Mouse (Mus musculus) hindbrain, embryonic 10.5 days (tissue): Measurements from ENCODE around the gene Gm49661. TPM values are rescaled to one million over a fixed set of nuclear protein-coding genes. Genes with fewer than 3 reads are reported as not detected.

Experiments
- DNase-seq: peaks from one replicate; pipeline ENCODE4 v3.0.0-alpha.2; 2017; ENCODE audit warnings: low spot score
- H3K27ac ChIP-seq: fragments of 300-500 bp; sonication (generic); 2 replicates; pipeline ENCODE4 v1.5.1; 2016; ENCODE audit warnings: mild to moderate bottlenecking, moderate library complexity
- H3K27me3 ChIP-seq: fragments of 300-500 bp; sonication (generic); 2 replicates; pipeline ENCODE4 v1.6.1; 2016; ENCODE audit warnings: mild to moderate bottlenecking; ENCODE audit not compliant: poor library complexity, insufficient read depth, severe bottlenecking
- H3K36me3 ChIP-seq: fragments of 300-500 bp; sonication (generic); 2 replicates; pipeline ENCODE4 v1.6.1; 2016; ENCODE audit warnings: mild to moderate bottlenecking, moderate library complexity
- H3K4me1 ChIP-seq: fragments of 300-500 bp; sonication (generic); replicated peaks from 2 replicates; pipeline ENCODE4 v1.6.1; 2016; ENCODE audit warnings: mild to moderate bottlenecking
- H3K4me3 ChIP-seq: fragments of 300-500 bp; sonication (generic); 2 replicates; pipeline ENCODE4 v1.5.1; 2016; ENCODE audit warnings: mild to moderate bottlenecking, moderate library complexity
- H3K9me3 ChIP-seq: fragments of 300-500 bp; sonication (generic); 2 replicates; pipeline ENCODE4 v1.6.1; 2016; ENCODE audit warnings: mild to moderate bottlenecking, moderate library complexity
- WGBS: fragments of 180-500 bp; shearing (Covaris S2); methylation state at CpG from one replicate; pipeline ENCODE4 v1.1.7; 2016; 5-methylcytosine and 5-hydroxymethylcytosine counted together
- polyA plus RNA-seq: library from polyadenylated mRNA; unstranded; fragments of >200 nt; fragmentation: Nextera tagmentation; extraction: Ambion mirVana; gene quantifications from 2 replicates; pipeline ENCODE4 v1.2.1, GENCODE M21; 2016

Gene Gm49661
- polyA plus RNA-seq, 1 experiment from 2014 or later: not detected

GRCm38 (mm10) chr8:84970913-84971312 lies 1.7 kb upstream of the Gm49661 start:
- no peak for DNase-seq
- H3K4me3 ChIP-seq: peak overlapping the region; percentile 89
- H3K27ac ChIP-seq: peak overlapping the region; percentile 99
- H3K27me3 ChIP-seq: no peaks in the 10 kb centered on the region
- H3K9me3 ChIP-seq: no peaks in the 10 kb centered on the region
- peaks cover 53% of the 10 kb centered on the region for H3K4me1 ChIP-seq
- H3K36me3 ChIP-seq: peaks cover 51% of the 10 kb centered on the region
- WGBS: 72% methylated on average over 5 of the region's 5 CpGs

GRCm38 (mm10) chr8:84970135-84970790 lies 1.0 kb upstream of the Gm49661 start:
- Histone ChIP-seq H3K27me3 (no peaks in the 10 kb centered on the region), H3K4me1 (peaks cover 53% of the 10 kb centered on the region), H3K36me3 (peaks cover 48% of the 10 kb centered on the region), H3K9me3 (no peaks in the 10 kb centered on the region), H3K4me3 (peak overlapping the region; percentile 89), H3K27ac (peak overlapping the region; percentile 99)
- DNase-seq: no peak
- 14% methylated on average over 21 of the region's 21 CpGs for WGBS

- Histone ChIP-seq H3K36me3 (peaks cover 38% of the 10 kb centered on the region), H3K4me3 (peak overlapping the region; percentile 89), H3K9me3 (no peaks in the 10 kb centered on the region), H3K27me3 (no peaks in the 10 kb centered on the region), H3K27ac (peak overlapping the region; percentile 99), H3K4me1 (peaks cover 55% of the 10 kb centered on the region)
- 24% methylated on average over 2 of the region's 2 CpGs for WGBS
- DNase-seq: no peak
These were observed 583 bp downstream of the Gm49661 start for GRCm38 (mm10) chr8:84968650-84969049.

GRCm38 (mm10) chr8:84967532-84968304 lies 1.5 kb downstream of the Gm49661 start:
- Histone ChIP-seq H3K4me3 (peak overlapping the region; percentile 89; the same call in 1 of the 2 replicates), H3K27ac (no peak overlapping the region; the same call in 1 of the 2 replicates), H3K4me1 (peaks cover 55% of the 10 kb centered on the region), H3K9me3 (no peaks in the 10 kb centered on the region), H3K27me3 (no peaks in the 10 kb centered on the region), H3K36me3 (peaks cover 33% of the 10 kb centered on the region)
- DNase-seq: no peak
- WGBS: 89% methylated on average over 13 of the region's 13 CpGs

GRCm38 (mm10) chr8:84966603-84967002 lies 2.6 kb downstream of the Gm49661 start:
- H3K27me3 ChIP-seq: no peaks in the 10 kb centered on the region
- peaks cover 55% of the 10 kb centered on the region for H3K4me1 ChIP-seq

GRCm38 (mm10) chr8:84965731-84966291 lies 3.4 kb downstream of the Gm49661 start:
- peak; percentile 95 for DNase-seq
- peaks cover 47% of the 10 kb centered on the region for H3K4me1 ChIP-seq
- WGBS: under 1% methylated on average over 41 of the region's 41 CpGs
- peak overlapping the region; percentile 89 for H3K27ac ChIP-seq
- no peaks in the 10 kb centered on the region for H3K9me3 ChIP-seq
- H3K4me3 ChIP-seq: peak overlapping the region; percentile 80
- no peaks in the 10 kb centered on the region for H3K27me3 ChIP-seq
- H3K36me3 ChIP-seq: peaks cover 33% of the 10 kb centered on the region

More at GRCm38 (mm10) chr8:84966603-84967002, 2.6 kb downstream of the Gm49661 start:
- peaks cover 33% of the 10 kb centered on the region for H3K36me3 ChIP-seq
- peak overlapping the region; percentile 80; the same call in 1 of the 2 replicates for H3K4me3 ChIP-seq
- WGBS: 52% methylated on average over 3 of the region's 3 CpGs
- no peak for DNase-seq
- 0 out of 2 replicates have a peak overlapping the region, but pooled peaks have one; percentile 89 for H3K27ac ChIP-seq
- no peaks in the 10 kb centered on the region for H3K9me3 ChIP-seq

GRCm38 (mm10) chr8:84963952-84964351 lies 5.3 kb downstream of the Gm49661 start:
- Histone ChIP-seq H3K9me3 (no peaks in the 10 kb centered on the region), H3K27ac (no peak overlapping the region), H3K36me3 (peaks cover 46% of the 10 kb centered on the region), H3K4me1 (peaks cover 36% of the 10 kb centered on the region), H3K27me3 (no peaks in the 10 kb centered on the region), H3K4me3 (peak overlapping the region; percentile 0; the same call in 1 of the 2 replicates)
- DNase-seq: no peak
- whole genome bisulfite sequencing: 88% methylated on average over 4 of the region's 4 CpGs

GRCm38 (mm10) chr8:84959811-84960210 lies 9.4 kb downstream of the Gm49661 start:
- Histone ChIP-seq H3K27me3 (no peaks in the 10 kb centered on the region), H3K4me1 (peaks cover 1% of the 10 kb centered on the region)

GRCm38 (mm10) chr8:84956768-84957167 lies 12.5 kb downstream of the Gm49661 start:
- peak; percentile 73 for DNase-seq
- 49% methylated on average over 2 of the region's 2 CpGs for WGBS
- Histone ChIP-seq H3K4me3 (no peak overlapping the region), H3K27ac (no peak overlapping the region), H3K9me3 (no peaks in the 10 kb centered on the region), H3K27me3 (peaks cover 18% of the 10 kb centered on the region), H3K36me3 (peaks cover 58% of the 10 kb centered on the region), H3K4me1 (peaks cover 8% of the 10 kb centered on the region)

More at GRCm38 (mm10) chr8:84959811-84960210, 9.4 kb downstream of the Gm49661 start:
- peaks cover 78% of the 10 kb centered on the region for H3K36me3 ChIP-seq
- WGBS: 89% methylated on average over 7 of the region's 7 CpGs
- no peak for DNase-seq
- H3K27ac ChIP-seq: no peak overlapping the region
- H3K9me3 ChIP-seq: no peaks in the 10 kb centered on the region
- no peak overlapping the region for H3K4me3 ChIP-seq

- Histone ChIP-seq H3K36me3 (peaks cover 20% of the 10 kb centered on the region), H3K27ac (no peak overlapping the region), H3K27me3 (peaks cover 58% of the 10 kb centered on the region), H3K4me1 (peaks cover 8% of the 10 kb centered on the region), H3K4me3 (0 out of 2 replicates have a peak overlapping the region, but pooled peaks have one; percentile 11), H3K9me3 (no peaks in the 10 kb centered on the region)
- 9% methylated on average over 18 of the region's 18 CpGs for WGBS
- DNase-seq: no peak
These were observed 16.5 kb downstream of the Gm49661 start for GRCm38 (mm10) chr8:84952612-84953255.

- Histone ChIP-seq H3K4me3 (no peak overlapping the region), H3K27me3 (peaks cover 86% of the 10 kb centered on the region), H3K27ac (no peak overlapping the region), H3K36me3 (no peaks in the 10 kb centered on the region), H3K9me3 (no peaks in the 10 kb centered on the region), H3K4me1 (peaks cover 29% of the 10 kb centered on the region)
- WGBS: 22% methylated on average over 12 of the region's 12 CpGs
- DNase-seq: no peak
These were observed 19.5 kb downstream of the Gm49661 start for GRCm38 (mm10) chr8:84949753-84950152.

GRCm38 (mm10) chr8:84947241-84947545 lies 22.0 kb downstream of the Gm49661 start:
- DNase-seq: peak; percentile 53
- 16% methylated on average over 9 of the region's 9 CpGs for WGBS
- Histone ChIP-seq H3K4me3 (no peak overlapping the region), H3K4me1 (peaks cover 32% of the 10 kb centered on the region), H3K27ac (no peak overlapping the region), H3K27me3 (peaks cover 94% of the 10 kb centered on the region), H3K9me3 (no peaks in the 10 kb centered on the region), H3K36me3 (no peaks in the 10 kb centered on the region)
